Mouse (Mus musculus): ENCODE measurements at regions not wholly inside any gene's neighbourhood (a gene's known extent, or its start where the extent isn't known, plus 50 kb on each side); places are given as distances from the start of the nearest gene placed in this dataset.

DNA sequence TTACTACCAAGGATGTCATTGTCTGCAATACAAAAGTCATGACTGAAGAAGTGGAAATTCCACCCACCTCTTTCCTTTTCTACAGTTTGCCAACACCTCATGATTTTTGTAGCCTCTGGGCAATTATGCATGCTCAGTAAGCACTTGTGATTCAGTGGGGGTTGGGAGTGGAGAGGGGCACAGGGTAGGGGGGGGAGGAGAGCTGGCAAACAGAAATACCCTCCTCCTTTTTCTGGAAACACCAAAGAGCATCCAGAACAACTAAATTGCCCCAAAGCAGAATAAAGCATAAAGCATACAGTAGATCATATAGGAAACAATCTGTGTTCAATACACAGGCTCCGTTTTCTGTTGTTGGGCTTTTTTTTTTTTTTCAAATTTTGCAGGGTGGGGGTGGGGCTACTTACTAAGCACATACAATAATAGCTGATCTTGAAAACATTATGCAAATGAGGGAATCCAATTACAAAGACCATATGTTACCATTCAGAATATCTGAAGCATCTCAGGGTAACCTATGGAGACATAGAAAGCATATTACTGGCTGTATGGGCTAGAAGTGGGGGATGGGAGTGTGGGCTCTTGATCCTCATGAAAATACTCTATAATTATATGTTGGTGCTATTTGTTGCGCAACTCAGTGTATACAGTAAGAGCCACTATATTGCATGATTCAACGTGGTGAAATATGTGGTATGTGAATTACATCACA, 352.4 kb downstream of the Cmpk2 start:
- Histone ChIP-seq H3K9me3 (ENCODE audit: control insufficient read depth) (no peaks in the 10 kb centered on the region), H3K27ac (ENCODE audit: low read depth, low read length) (no peak overlapping the region), H3K4me2 (replicated peaks; ENCODE audit: low read depth) (no peak overlapping the region), H3K9ac (ENCODE audit: low read depth, low read length) (no peak overlapping the region), H3K4me1 (replicated peaks; ENCODE audit: control insufficient read depth, insufficient read depth, low read length) (no peaks in the 10 kb centered on the region), H3K36me3 (ENCODE audit: control insufficient read depth, insufficient read depth) (no peaks in the 10 kb centered on the region), H3K27me3 (replicated peaks; ENCODE audit: control insufficient read depth, insufficient read depth, low read length) (no peaks in the 10 kb centered on the region), H3K4me3 (ENCODE audit: low read depth, low read length) (no peak overlapping the region)
- WGBS = 77% methylated on average over 3 of the region's 3 CpGs
- TF ChIP-seq CTCF (IDR thresholded peaks at IDR 0.05; ENCODE audit: low read depth) = no peak
- ATAC-seq = no peak

DNA sequence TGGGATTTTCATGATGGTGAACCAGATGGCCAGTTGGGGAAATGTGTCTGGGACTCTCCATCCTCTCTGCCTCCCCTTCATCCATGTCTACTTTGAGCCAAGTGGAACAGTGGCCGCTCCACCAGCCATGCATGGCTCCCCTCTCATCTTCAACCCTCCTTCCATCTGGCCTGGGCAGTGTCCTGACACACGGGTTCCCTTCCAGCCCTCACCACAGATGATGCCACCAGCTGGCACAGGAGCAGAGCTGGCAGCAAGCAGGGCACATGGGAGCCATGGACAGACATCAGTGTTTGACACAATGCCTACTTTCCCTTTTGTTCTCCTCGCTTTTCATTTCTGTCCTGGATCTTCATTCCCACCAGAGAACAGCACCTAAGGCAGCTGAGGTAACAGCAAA, 348.9 kb downstream of the Cmpk2 start:
- no peak for TF ChIP-seq CTCF (IDR thresholded peaks at IDR 0.05; ENCODE audit: low read depth)
- ATAC-seq = no peak
- no peak overlapping the region for H3K4me2 ChIP-seq (replicated peaks; ENCODE audit: low read depth)
- no peak overlapping the region for H3K27ac ChIP-seq (ENCODE audit: low read depth, low read length)
- WGBS = 90% methylated on average over 3 of the region's 3 CpGs
- H3K9me3 ChIP-seq (ENCODE audit: control insufficient read depth) = no peaks in the 10 kb centered on the region
- H3K9ac ChIP-seq (ENCODE audit: low read depth, low read length) = no peak overlapping the region
- no peaks in the 10 kb centered on the region for H3K27me3 ChIP-seq (replicated peaks; ENCODE audit: control insufficient read depth, insufficient read depth, low read length)
- H3K36me3 ChIP-seq (ENCODE audit: control insufficient read depth, insufficient read depth) = no peaks in the 10 kb centered on the region
- H3K4me1 ChIP-seq (replicated peaks; ENCODE audit: control insufficient read depth, insufficient read depth, low read length) = no peaks in the 10 kb centered on the region
- H3K4me3 ChIP-seq (ENCODE audit: low read depth, low read length) = no peak overlapping the region

DNA sequence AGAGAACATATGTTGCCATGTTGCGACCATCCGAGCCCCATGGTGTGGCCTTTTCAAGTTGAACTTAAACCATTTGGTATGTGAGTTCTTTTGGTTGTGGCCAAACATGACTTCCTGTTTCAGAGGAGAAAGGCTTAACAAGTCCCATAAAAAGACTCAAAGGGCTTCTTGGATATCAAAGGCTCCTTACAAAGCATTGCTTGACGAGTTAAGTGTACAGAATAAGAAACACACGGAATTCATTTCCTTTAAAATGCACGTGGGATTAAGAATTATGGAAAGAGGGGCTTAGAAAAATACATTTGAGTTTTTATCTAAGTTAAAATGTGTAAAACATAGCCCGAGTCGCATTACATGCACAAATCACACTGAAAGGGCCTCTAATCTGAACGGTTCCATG, 346.8 kb downstream of the Cmpk2 start:
- H3K4me3 ChIP-seq (ENCODE audit: low read depth, low read length) = no peak overlapping the region
- no peak for TF ChIP-seq CTCF (IDR thresholded peaks at IDR 0.05; ENCODE audit: low read depth)
- H3K4me1 ChIP-seq (replicated peaks; ENCODE audit: control insufficient read depth, insufficient read depth, low read length) = no peaks in the 10 kb centered on the region
- no peak overlapping the region for H3K9ac ChIP-seq (ENCODE audit: low read depth, low read length)
- H3K4me2 ChIP-seq (replicated peaks; ENCODE audit: low read depth) = no peak overlapping the region
- no peak for ATAC-seq
- H3K36me3 ChIP-seq (ENCODE audit: control insufficient read depth, insufficient read depth) = no peaks in the 10 kb centered on the region
- no peaks in the 10 kb centered on the region for H3K27me3 ChIP-seq (replicated peaks; ENCODE audit: control insufficient read depth, insufficient read depth, low read length)
- no peaks in the 10 kb centered on the region for H3K9me3 ChIP-seq (ENCODE audit: control insufficient read depth)
- WGBS = 81% methylated on average over 8 of the region's 8 CpGs
- no peak overlapping the region for H3K27ac ChIP-seq (ENCODE audit: low read depth, low read length)

DNA sequence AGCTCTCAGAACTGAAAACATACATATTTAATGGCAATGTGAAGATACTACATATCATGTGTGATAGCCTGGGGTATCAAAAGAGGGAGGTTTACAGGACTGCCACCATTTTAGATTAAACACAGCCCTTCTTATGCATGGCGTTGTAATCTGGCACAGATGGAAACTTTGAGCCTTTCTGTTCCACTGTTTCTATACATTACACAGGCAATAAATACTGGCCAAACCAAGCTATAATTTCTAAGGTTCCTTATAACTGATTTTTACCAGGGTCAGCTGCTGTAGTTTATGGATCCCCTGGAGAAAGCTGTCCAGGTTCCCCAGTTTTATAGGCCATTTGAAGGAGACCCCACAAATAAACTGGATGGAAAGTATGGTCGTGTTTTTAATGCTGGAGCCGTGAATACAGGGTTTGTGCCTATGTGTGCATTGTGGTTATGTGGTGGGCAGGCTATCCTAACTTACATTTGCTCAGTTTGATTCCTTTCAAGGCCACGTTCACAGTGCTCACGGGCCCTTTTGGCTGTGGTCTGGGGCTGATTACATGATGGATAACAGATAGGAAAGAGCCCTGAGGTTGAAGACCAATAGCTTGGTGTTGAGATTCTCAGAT, 341.7 kb downstream of the Cmpk2 start:
- WGBS = 82% methylated on average over 5 of the region's 5 CpGs
- no peak for TF ChIP-seq CTCF (IDR thresholded peaks at IDR 0.05; ENCODE audit: low read depth)
- no peak for ATAC-seq

DNA sequence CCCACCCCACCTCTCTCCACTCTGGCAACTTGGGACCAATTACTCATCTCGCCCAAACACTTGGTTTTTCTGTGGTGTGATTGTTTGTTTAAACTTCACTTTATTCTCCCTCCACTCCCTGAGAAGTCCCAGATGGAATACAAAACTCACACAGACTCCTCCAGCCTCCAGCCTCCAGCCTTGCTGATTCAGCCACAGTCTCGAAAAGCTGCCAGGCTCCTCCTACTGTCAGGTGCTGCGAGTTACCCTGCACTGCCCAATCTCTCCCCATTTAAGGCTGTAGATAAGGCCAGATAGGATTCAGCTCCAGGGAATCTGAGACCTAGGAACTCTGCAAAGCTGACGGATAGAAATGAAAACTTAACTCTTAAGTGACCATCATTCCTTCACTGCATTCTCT, 340.7 kb downstream of the Cmpk2 start:
- Histone ChIP-seq H3K4me1 (replicated peaks; ENCODE audit: control insufficient read depth, insufficient read depth, low read length) (no peaks in the 10 kb centered on the region), H3K36me3 (ENCODE audit: control insufficient read depth, insufficient read depth) (no peaks in the 10 kb centered on the region), H3K27ac (ENCODE audit: low read depth, low read length) (no peak overlapping the region), H3K4me3 (ENCODE audit: low read depth, low read length) (no peak overlapping the region), H3K4me2 (replicated peaks; ENCODE audit: low read depth) (no peak overlapping the region; the same call in 1 of the 2 replicates), H3K9me3 (ENCODE audit: control insufficient read depth) (no peaks in the 10 kb centered on the region), H3K9ac (ENCODE audit: low read depth, low read length) (no peak overlapping the region), H3K27me3 (replicated peaks; ENCODE audit: control insufficient read depth, insufficient read depth, low read length) (no peaks in the 10 kb centered on the region)
- WGBS = 4% methylated on average over 4 of the region's 4 CpGs
- 0 out of 2 replicates have a peak, but pooled peaks have one; percentile 2 for TF ChIP-seq CTCF (IDR thresholded peaks at IDR 0.05; ENCODE audit: low read depth)
- no peak for ATAC-seq

More for the DNA sequence above, 341.7 kb downstream of the Cmpk2 start:
- Histone ChIP-seq H3K4me3 (ENCODE audit: low read depth, low read length) (no peak overlapping the region), H3K9ac (ENCODE audit: low read depth, low read length) (no peak overlapping the region), H3K36me3 (ENCODE audit: control insufficient read depth, insufficient read depth) (no peaks in the 10 kb centered on the region), H3K9me3 (ENCODE audit: control insufficient read depth) (no peaks in the 10 kb centered on the region), H3K27ac (ENCODE audit: low read depth, low read length) (no peak overlapping the region), H3K4me2 (replicated peaks; ENCODE audit: low read depth) (no peak overlapping the region), H3K27me3 (replicated peaks; ENCODE audit: control insufficient read depth, insufficient read depth, low read length) (no peaks in the 10 kb centered on the region), H3K4me1 (replicated peaks; ENCODE audit: control insufficient read depth, insufficient read depth, low read length) (no peaks in the 10 kb centered on the region)

DNA sequence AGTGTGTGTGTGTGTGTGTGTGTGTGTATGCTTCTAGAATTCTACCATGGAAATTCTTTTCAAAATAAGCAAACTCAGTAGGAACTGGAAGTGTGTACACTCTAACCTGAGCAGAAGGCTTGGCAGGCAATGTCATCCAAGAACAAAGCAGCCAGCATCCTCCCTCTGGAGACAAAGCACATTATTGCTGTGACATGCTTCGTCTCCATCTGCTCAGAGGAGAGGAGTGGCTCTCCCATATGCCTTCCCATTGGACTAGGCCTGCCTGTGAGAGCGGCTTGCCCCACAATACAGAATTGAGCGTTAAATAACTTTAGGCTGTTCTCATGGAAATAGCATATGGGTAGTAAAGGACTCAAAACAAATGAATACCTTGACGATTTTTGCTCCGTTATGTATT, 333.5 kb downstream of the Cmpk2 start:
- H3K4me3 ChIP-seq (ENCODE audit: low read depth, low read length) = no peak overlapping the region
- H3K9me3 ChIP-seq (ENCODE audit: control insufficient read depth) = no peaks in the 10 kb centered on the region
- H3K27ac ChIP-seq (ENCODE audit: low read depth, low read length) = no peak overlapping the region
- no peaks in the 10 kb centered on the region for H3K4me1 ChIP-seq (replicated peaks; ENCODE audit: control insufficient read depth, insufficient read depth, low read length)
- H3K9ac ChIP-seq (ENCODE audit: low read depth, low read length) = no peak overlapping the region
- ATAC-seq = no peak
- H3K4me2 ChIP-seq (replicated peaks; ENCODE audit: low read depth) = no peak overlapping the region
- TF ChIP-seq CTCF (IDR thresholded peaks at IDR 0.05; ENCODE audit: low read depth) = no peak
- WGBS = 87% methylated on average over 5 of the region's 5 CpGs
- no peaks in the 10 kb centered on the region for H3K36me3 ChIP-seq (ENCODE audit: control insufficient read depth, insufficient read depth)
- no peaks in the 10 kb centered on the region for H3K27me3 ChIP-seq (replicated peaks; ENCODE audit: control insufficient read depth, insufficient read depth, low read length)

Measured in intestine, postnatal 0 days (tissue).